Mouse (Mus musculus) ES-Bruce4 (cell line): ENCODE data around the gene Usp47. TPM values are rescaled to one million over a fixed set of nuclear protein-coding genes. Genes with fewer than 3 reads are reported as not detected.

Source experiments
- H3K27ac ChIP-seq: 2 replicates; pipeline ENCODE4 v1.5.1; 2012; ENCODE audit warnings: low read length, inconsistent platforms; ENCODE audit not compliant: insufficient read depth
- H3K27me3 ChIP-seq: 2 replicates; pipeline ENCODE4 v1.6.1; 2012; ENCODE audit warnings: mild to moderate bottlenecking, low read length, inconsistent platforms; ENCODE audit not compliant: control insufficient read depth, poor library complexity, insufficient read depth, severe bottlenecking
- H3K36me3 ChIP-seq: 2 replicates; pipeline ENCODE4 v1.6.1; 2012; ENCODE audit warnings: inconsistent platforms, mild to moderate bottlenecking, low read length, moderate library complexity; ENCODE audit not compliant: control insufficient read depth, poor library complexity, insufficient read depth, severe bottlenecking
- H3K4me1 ChIP-seq: one replicate; pipeline ENCODE4 v1.8.1; 2011; ENCODE audit warnings: low read length; ENCODE audit not compliant: control insufficient read depth, insufficient read depth
- H3K4me3 ChIP-seq: 2 replicates; pipeline ENCODE4 v1.5.1; 2011; ENCODE audit warnings: low read depth, mild to moderate bottlenecking, low read length
- H3K9ac ChIP-seq: 2 replicates; pipeline ENCODE4 v1.6.1; 2012; ENCODE audit warnings: low read depth, mild to moderate bottlenecking, inconsistent platforms; ENCODE audit not compliant: poor library complexity, severe bottlenecking
- H3K9me3 ChIP-seq: replicated peaks from 2 replicates; pipeline ENCODE4 v1.6.1; 2012; ENCODE audit warnings: mild to moderate bottlenecking, low read length, inconsistent platforms; ENCODE audit not compliant: control insufficient read depth, poor library complexity, insufficient read depth, severe bottlenecking
- CTCF ChIP-seq: IDR thresholded peaks from one replicate; pipeline ENCODE4 v1.8.1; 2011; ENCODE audit warnings: low read depth, low read length
- EP300 ChIP-seq: IDR thresholded peaks from 2 replicates; pipeline ENCODE4 v1.6.1; 2011; ENCODE audit warnings: low read depth, low read length; ENCODE audit not compliant: insufficient read depth
- POLR2A ChIP-seq: IDR thresholded peaks from one replicate; pipeline ENCODE4 v1.8.1; 2011; ENCODE audit warnings: low read length; ENCODE audit not compliant: insufficient read depth
- polyA plus RNA-seq: library from polyadenylated mRNA; stranded (reverse); fragments of >200 nt; gene quantifications from 2 replicates; pipeline ENCODE4 v1.2.4, GENCODE M21; 2011; ENCODE audit warnings: low read depth; ENCODE audit not compliant: missing spikeins, insufficient read depth, insufficient read length

The Usp47 gene
- polyA plus RNA-seq, 1 experiment, result 63.3 TPM

GRCm38 (mm10) chr7:112159835-112160234 lies 136.5 kb downstream of the Usp47 start:
- Histone ChIP-seq H3K27ac (no peak overlapping the region), H3K4me3 (no peak overlapping the region), H3K27me3 (no peaks in the 10 kb centered on the region), H3K4me1 (no peaks in the 10 kb centered on the region), H3K9ac (no peak overlapping the region), H3K9me3 (no peaks in the 10 kb centered on the region), H3K36me3 (no peaks in the 10 kb centered on the region)
- TF ChIP-seq EP300 (no peak), POLR2A (no peak), CTCF (no peak)

Other genes starting within 250 kb of the Usp47 start
- gene Galnt18, start 243.5 kb upstream of the Usp47 start, polyA plus RNA-seq, result 2.6 and 2.7 TPM in 2 replicates
- 4.4 and 4.6 TPM in 2 replicates for gene Dkk3, start 135.6 kb downstream of the Usp47 start, polyA plus RNA-seq
- 1.7 and 2.4 TPM in 2 replicates for gene Mical2, start 202.4 kb downstream of the Usp47 start, polyA plus RNA-seq